Mouse (Mus musculus) forebrain, embryonic 16.5 days (tissue): ENCODE data around the gene Slc6a1. TPM values are rescaled to one million over a fixed set of nuclear protein-coding genes. Genes with fewer than 3 reads are reported as not detected.

Experiments used
- ATAC-seq: fragments of 200-750 bp; cut with Nextera tagmentation; 2 replicates; pipeline ENCODE4 v1.8.0; 2017; ENCODE audit warnings: mild to moderate bottlenecking, moderate library complexity
- H3K27ac ChIP-seq: fragments of 300-500 bp; sonication (generic); 2 replicates; pipeline ENCODE4 v1.5.1; 2014; ENCODE audit warnings: low read length, control low read depth
- H3K27me3 ChIP-seq: fragments of 300-500 bp; sonication (generic); replicated peaks from 2 replicates; pipeline ENCODE4 v1.6.1; 2014; ENCODE audit warnings: low read length; ENCODE audit not compliant: control insufficient read depth, insufficient read depth
- H3K36me3 ChIP-seq: fragments of 300-500 bp; sonication (generic); 2 replicates; pipeline ENCODE4 v1.6.1; 2014; ENCODE audit not compliant: control insufficient read depth, insufficient read depth
- H3K4me1 ChIP-seq: fragments of 300-500 bp; sonication (generic); replicated peaks from 2 replicates; pipeline ENCODE4 v1.6.1; 2014; ENCODE audit warnings: low read length; ENCODE audit not compliant: control insufficient read depth, insufficient read depth
- H3K4me2 ChIP-seq: fragments of 300-500 bp; sonication (generic); 2 replicates; pipeline ENCODE4 v1.6.1; 2014; ENCODE audit warnings: mild to moderate bottlenecking, low read length, control low read depth
- H3K4me3 ChIP-seq: fragments of 300-500 bp; sonication (generic); replicated peaks from 2 replicates; pipeline ENCODE4 v1.5.1; 2014; ENCODE audit warnings: mild to moderate bottlenecking, low read length, control low read depth
- H3K9ac ChIP-seq: fragments of 300-500 bp; sonication (generic); replicated peaks from 2 replicates; pipeline ENCODE4 v1.6.1; 2014; ENCODE audit warnings: low read depth, low read length, control low read depth
- H3K9me3 ChIP-seq: fragments of 300-500 bp; sonication (generic); 2 replicates; pipeline ENCODE4 v1.6.1; 2016; ENCODE audit warnings: low read length; ENCODE audit not compliant: control insufficient read depth
- WGBS: fragments of 180-500 bp; shearing (Covaris S2); extraction: QIAGEN DNeasy Blood & Tissue Kit; methylation state at CpG from one replicate; pipeline ENCODE4 v1.1.7; 2014; 5-methylcytosine and 5-hydroxymethylcytosine counted together
- polyA plus RNA-seq: library from polyadenylated mRNA; unstranded; fragments of >200 nt; fragmentation: Nextera tagmentation; extraction: Ambion mirVana; gene quantifications from 2 replicates; pipeline ENCODE4 v1.2.1, GENCODE M21; 2015

The Slc6a1 gene
- polyA plus RNA-seq, 1 experiment from 2014 or later, result 138 TPM

- peak overlapping the region; percentile 64 for H3K4me2 ChIP-seq
- peaks cover 50% of the 10 kb centered on the region for H3K4me1 ChIP-seq
Measured at GRCm38 (mm10) chr6:114283927-114284703, 1.7 kb downstream of the Slc6a1 start.

GRCm38 (mm10) chr6:114285424-114285823 is 3.0 kb downstream of the Slc6a1 start:
- H3K4me2 ChIP-seq, result peak overlapping the region; percentile 64
- H3K9ac ChIP-seq, result peak overlapping the region; percentile 26; the same call in 1 of the 2 replicates
- no peaks in the 10 kb centered on the region for H3K36me3 ChIP-seq
- peak overlapping the region; percentile 70 for H3K4me3 ChIP-seq
- H3K4me1 ChIP-seq, result peaks cover 63% of the 10 kb centered on the region
- no peaks in the 10 kb centered on the region for H3K9me3 ChIP-seq
- H3K27ac ChIP-seq, result peak overlapping the region; percentile 21; the same call in 1 of the 2 replicates
- 31% methylated on average over 4 of the region's 4 CpGs for WGBS
- H3K27me3 ChIP-seq, result 0 out of 2 replicates have a peak, but pooled peaks cover 2% of the 10 kb centered on the region
- no peak for ATAC-seq

More at GRCm38 (mm10) chr6:114283927-114284703, 1.7 kb downstream of the Slc6a1 start:
- WGBS, result 40% methylated on average over 10 of the region's 10 CpGs
- Histone ChIP-seq H3K9ac (peak overlapping the region; percentile 79), H3K36me3 (no peaks in the 10 kb centered on the region), H3K4me3 (peak overlapping the region; percentile 70), H3K27ac (peak overlapping the region; percentile 86), H3K9me3 (no peaks in the 10 kb centered on the region), H3K27me3 (0 out of 2 replicates have a peak, but pooled peaks cover 2% of the 10 kb centered on the region)
- no peak for ATAC-seq

DNA sequence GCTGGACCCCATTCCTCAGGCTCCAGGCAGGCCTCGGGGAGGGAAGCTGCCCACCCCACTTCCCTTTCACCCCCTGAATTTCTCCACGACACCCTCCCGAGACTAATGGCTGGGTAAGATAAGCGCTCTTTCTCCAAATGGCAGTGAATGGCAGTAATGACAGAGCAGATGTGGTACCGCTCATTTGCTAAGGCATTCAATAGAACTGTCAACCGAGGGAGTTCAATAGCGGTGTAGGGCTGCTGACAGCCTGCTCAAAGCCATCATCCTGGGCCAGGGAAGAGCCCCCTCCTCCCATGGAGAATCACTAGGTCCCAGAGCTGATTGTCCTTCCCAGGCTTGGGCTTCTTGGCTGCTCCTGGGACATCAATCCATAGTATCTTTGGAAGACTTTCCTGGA is 6.7 kb downstream of the Slc6a1 start:
- H3K4me2 ChIP-seq, result peak overlapping the region; percentile 33
- no peaks in the 10 kb centered on the region for H3K9me3 ChIP-seq
- H3K27me3 ChIP-seq, result no peaks in the 10 kb centered on the region
- 6% methylated on average over 7 of the region's 7 CpGs for WGBS
- ATAC-seq, result peak; percentile 89
- H3K27ac ChIP-seq, result peak overlapping the region; percentile 84
- H3K9ac ChIP-seq, result no peak overlapping the region; the same call in 1 of the 2 replicates
- H3K4me3 ChIP-seq, result no peak overlapping the region
- peaks cover 96% of the 10 kb centered on the region for H3K4me1 ChIP-seq
- H3K36me3 ChIP-seq, result no peaks in the 10 kb centered on the region

- 6% methylated on average over 8 of the region's 8 CpGs for WGBS
- peak overlapping the region; percentile 33 for H3K4me2 ChIP-seq
- no peak overlapping the region for H3K4me3 ChIP-seq
- peak overlapping the region; percentile 40 for H3K9ac ChIP-seq
- no peaks in the 10 kb centered on the region for H3K27me3 ChIP-seq
- H3K4me1 ChIP-seq, result peaks cover 96% of the 10 kb centered on the region
- no peaks in the 10 kb centered on the region for H3K36me3 ChIP-seq
- peak; percentile 54 for ATAC-seq
- H3K9me3 ChIP-seq, result no peaks in the 10 kb centered on the region
- H3K27ac ChIP-seq, result peak overlapping the region; percentile 84
Measured at GRCm38 (mm10) chr6:114290184-114290583, 7.7 kb downstream of the Slc6a1 start.

DNA sequence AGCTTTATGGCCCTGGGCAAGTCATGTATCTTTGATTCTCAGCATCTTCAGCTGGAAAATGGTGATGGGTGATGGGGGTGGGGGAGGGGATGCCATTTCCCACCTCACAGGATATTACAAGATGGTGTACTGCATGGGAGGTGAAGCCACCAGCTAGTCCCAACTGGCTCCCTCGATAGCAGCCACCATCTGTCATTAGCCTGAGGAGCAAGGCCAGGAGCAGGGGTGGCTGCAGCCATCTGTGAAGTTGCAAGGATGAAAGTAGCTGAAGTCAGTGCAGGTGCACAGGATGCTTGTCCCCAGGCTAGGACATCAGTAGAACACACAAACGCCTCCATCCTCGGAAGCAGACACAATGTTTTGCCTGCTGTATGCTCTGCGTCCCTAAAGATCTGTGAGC is 8.5 kb downstream of the Slc6a1 start:
- Histone ChIP-seq H3K27ac (peak overlapping the region; percentile 84), H3K4me1 (peaks cover 96% of the 10 kb centered on the region), H3K9ac (no peak overlapping the region), H3K9me3 (no peaks in the 10 kb centered on the region), H3K4me2 (no peak overlapping the region), H3K36me3 (no peaks in the 10 kb centered on the region), H3K4me3 (no peak overlapping the region), H3K27me3 (no peaks in the 10 kb centered on the region)
- 35% methylated on average over 4 of the region's 4 CpGs for WGBS
- ATAC-seq, result no peak

GRCm38 (mm10) chr6:114291396-114291795 is 9.0 kb downstream of the Slc6a1 start:
- Histone ChIP-seq H3K27ac (peak overlapping the region; percentile 84), H3K4me1 (peaks cover 95% of the 10 kb centered on the region), H3K9me3 (no peaks in the 10 kb centered on the region), H3K4me2 (0 out of 2 replicates have a peak overlapping the region, but pooled peaks have one; percentile 8), H3K4me3 (no peak overlapping the region), H3K27me3 (no peaks in the 10 kb centered on the region), H3K36me3 (no peaks in the 10 kb centered on the region), H3K9ac (0 out of 2 replicates have a peak overlapping the region, but pooled peaks have one; percentile 12)
- 38% methylated on average over 5 of the region's 5 CpGs for WGBS
- no peak for ATAC-seq

GRCm38 (mm10) chr6:114293511-114293910 is 11.1 kb downstream of the Slc6a1 start:
- no peak overlapping the region for H3K27ac ChIP-seq
- H3K4me1 ChIP-seq, result peaks cover 97% of the 10 kb centered on the region
- H3K36me3 ChIP-seq, result no peaks in the 10 kb centered on the region
- no peak overlapping the region for H3K4me3 ChIP-seq
- H3K4me2 ChIP-seq, result no peak overlapping the region
- no peaks in the 10 kb centered on the region for H3K9me3 ChIP-seq
- H3K9ac ChIP-seq, result no peak overlapping the region
- 25% methylated on average over 8 of the region's 8 CpGs for WGBS
- H3K27me3 ChIP-seq, result no peaks in the 10 kb centered on the region
- no peak for ATAC-seq

DNA sequence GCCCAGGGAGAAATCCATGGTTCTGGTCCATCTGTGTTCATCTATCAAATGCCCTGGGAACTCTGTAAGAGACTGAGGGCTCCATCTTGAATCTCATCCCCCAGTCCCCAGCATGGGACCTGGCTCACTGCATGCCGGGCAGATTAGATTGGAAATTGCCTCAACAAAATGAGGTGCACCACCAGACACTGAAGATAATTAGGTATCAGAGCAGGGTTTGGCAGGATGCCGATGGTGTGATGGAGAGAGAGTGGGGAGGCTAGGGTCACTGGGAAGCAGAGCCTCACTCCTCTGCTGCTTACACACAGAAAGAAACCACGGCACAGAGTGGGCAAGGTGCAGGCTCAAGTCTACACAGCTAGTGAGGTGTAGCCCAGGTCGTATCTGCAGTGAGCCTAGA is 12.7 kb downstream of the Slc6a1 start:
- Histone ChIP-seq H3K9ac (no peak overlapping the region), H3K4me3 (no peak overlapping the region), H3K27ac (no peak overlapping the region), H3K27me3 (no peaks in the 10 kb centered on the region), H3K36me3 (no peaks in the 10 kb centered on the region), H3K4me2 (no peak overlapping the region), H3K9me3 (no peaks in the 10 kb centered on the region), H3K4me1 (peaks cover 87% of the 10 kb centered on the region)
- ATAC-seq, result no peak
- 53% methylated on average over 4 of the region's 4 CpGs for WGBS

GRCm38 (mm10) chr6:114297260-114298002 is 15.0 kb downstream of the Slc6a1 start:
- H3K9ac ChIP-seq, result no peak overlapping the region
- WGBS, result 15% methylated on average over 10 of the region's 10 CpGs

More at GRCm38 (mm10) chr6:114297260-114298002, 15.0 kb downstream of the Slc6a1 start:
- Histone ChIP-seq H3K27ac (peak overlapping the region; percentile 93), H3K4me1 (peaks cover 63% of the 10 kb centered on the region), H3K36me3 (no peaks in the 10 kb centered on the region), H3K9me3 (no peaks in the 10 kb centered on the region), H3K27me3 (no peaks in the 10 kb centered on the region), H3K4me3 (no peak overlapping the region), H3K4me2 (peak overlapping the region; percentile 6; the same call in 1 of the 2 replicates)
- peak; percentile 87 for ATAC-seq
